Mouse (Mus musculus) spleen, adult 2 months (tissue): ENCODE results near the gene Frs2.

Experiments used
- CTCF ChIP-seq: fragments of 200-500 bp; IDR thresholded peaks from 2 replicates; pipeline ENCODE4 v1.5.1; 2011; ENCODE audit warnings: mild to moderate bottlenecking, inconsistent platforms; ENCODE audit not compliant: insufficient read depth, insufficient read length, insufficient replicate concordance; ENCODE audit errors: extremely low read depth
- POLR2A ChIP-seq: fragments of 200-500 bp; IDR thresholded peaks from 2 replicates; pipeline ENCODE4 v1.6.1; 2011; ENCODE audit warnings: low read depth, low read length, inconsistent platforms

GRCm38 (mm10) chr10:117195748-117196147 lies 47.4 kb upstream of the Frs2 start:
- TF ChIP-seq CTCF (no peak), POLR2A (no peak)
